Mouse (Mus musculus): ENCODE data around the gene Gm12184.

DNA sequence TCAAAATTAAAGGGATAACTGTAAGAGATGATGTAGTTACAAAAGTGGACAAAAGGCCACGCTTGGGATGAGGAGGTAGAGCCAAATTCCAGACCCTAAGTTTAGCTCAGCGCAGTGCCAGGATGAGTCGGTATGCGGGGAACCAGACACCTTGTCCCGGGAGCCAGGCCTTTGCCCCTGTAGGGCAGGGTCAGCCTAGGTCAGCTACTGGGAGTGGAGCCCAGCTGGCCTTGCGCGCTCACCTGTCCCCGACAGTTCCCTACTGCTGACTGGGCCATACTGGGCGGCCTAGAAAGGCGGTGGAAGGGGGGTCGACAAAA lies 10.5 kb upstream of the Gm12184 start:
- TF ChIP-seq EP300 (IDR thresholded peaks at IDR 0.05) (no peak), CTCF (IDR thresholded peaks at IDR 0.05) (no peak)
